Mouse (Mus musculus) adrenal gland (tissue): Measurements from ENCODE around the gene Psd4.

Experiments
- intact Hi-C: fragments of 180-260 bp; cut with DNase I; formaldehyde crosslinking; loops from one replicate; pipeline ENCODE4 v1.15.1; 2025

Psd4 gene

GRCm38 (mm10) chr2:24427866-24428675 is 60.7 kb downstream of the Psd4 start:
- intact Hi-C loops: no loop called here

GRCm38 (mm10) chr2:24429806-24430205 is 62.4 kb downstream of the Psd4 start:
- intact Hi-C loops: no loop called here

- intact Hi-C loops: no loop called here
These were observed 67.3 kb downstream of the Psd4 start for GRCm38 (mm10) chr2:24434670-24435069.

GRCm38 (mm10) chr2:24435699-24436098 is 68.3 kb downstream of the Psd4 start:
- intact Hi-C loops: no loop called here

GRCm38 (mm10) chr2:24440056-24440455 is 72.7 kb downstream of the Psd4 start:
- intact Hi-C loops: no loop called here

- intact Hi-C loops: no loop called here
These were observed 74.5 kb downstream of the Psd4 start for GRCm38 (mm10) chr2:24441899-24442298.

- intact Hi-C loops: no loop called here
These were observed 75.0 kb downstream of the Psd4 start for GRCm38 (mm10) chr2:24442303-24442925.

- intact Hi-C loops: no loop called here
These were observed 75.9 kb downstream of the Psd4 start for GRCm38 (mm10) chr2:24443256-24443790.

- intact Hi-C loops: no loop called here
These were observed 81.7 kb downstream of the Psd4 start for GRCm38 (mm10) chr2:24449111-24449510.

GRCm38 (mm10) chr2:24453206-24453605 is 85.8 kb downstream of the Psd4 start:
- intact Hi-C loops: no loop called here

GRCm38 (mm10) chr2:24454429-24455011 is 87.1 kb downstream of the Psd4 start:
- intact Hi-C loops: no loop called here

GRCm38 (mm10) chr2:24455057-24455855 is 87.9 kb downstream of the Psd4 start:
- intact Hi-C loops: no loop called here

- intact Hi-C loops: no loop called here
These were observed 89.5 kb downstream of the Psd4 start for GRCm38 (mm10) chr2:24456841-24457240.

GRCm38 (mm10) chr2:24460112-24460807 is 92.9 kb downstream of the Psd4 start:
- intact Hi-C loops: no loop called here

- intact Hi-C loops: no loop called here
These were observed 93.4 kb downstream of the Psd4 start for GRCm38 (mm10) chr2:24460808-24461127.
